Mouse (Mus musculus) testis, postnatal 10 days (tissue): Measurements from ENCODE around the gene Fam50a.
"Not testable (repeated sequence)": the region's sequence is repeated elsewhere in the genome, so short reads cannot be mapped to it uniquely, and the experiment has no call there.

ENCODE experiments used
- DNase-seq: peaks from one replicate; pipeline ENCODE4 v3.0.0; 2021; ENCODE audit warnings: low spot score

The Fam50a gene

GRCm38 (mm10) chrX:74330166-74330930 lies 17.5 kb downstream of the Fam50a start:
- no peak for DNase-seq

- DNase-seq, result no peak
Observed at GRCm38 (mm10) chrX:74352645-74353466, 40.0 kb downstream of the Fam50a start.

GRCm38 (mm10) chrX:74353467-74353770 lies 40.6 kb downstream of the Fam50a start, which contains the start of gene Lage3:
Gene Lage3 (minus strand): TSS chrX:74353618.
- DNase-seq, result peak; percentile 86

- DNase-seq, result not testable (repeated sequence)
Observed at GRCm38 (mm10) chrX:74357069-74357468, 44.2 kb downstream of the Fam50a start.

GRCm38 (mm10) chrX:74359171-74359570 lies 46.3 kb downstream of the Fam50a start:
- no peak for DNase-seq

- no peak for DNase-seq
Observed at GRCm38 (mm10) chrX:74367512-74367911, 54.7 kb downstream of the Fam50a start.

GRCm38 (mm10) chrX:74368209-74368909 lies 55.5 kb downstream of the Fam50a start:
- peak; percentile 78 for DNase-seq
